Mouse (Mus musculus): ENCODE data around the gene Kcnh8.
A peak's percentile ranks its signal among the peaks of the same experiment; 100 is the strongest.

The Kcnh8 gene

DNA sequence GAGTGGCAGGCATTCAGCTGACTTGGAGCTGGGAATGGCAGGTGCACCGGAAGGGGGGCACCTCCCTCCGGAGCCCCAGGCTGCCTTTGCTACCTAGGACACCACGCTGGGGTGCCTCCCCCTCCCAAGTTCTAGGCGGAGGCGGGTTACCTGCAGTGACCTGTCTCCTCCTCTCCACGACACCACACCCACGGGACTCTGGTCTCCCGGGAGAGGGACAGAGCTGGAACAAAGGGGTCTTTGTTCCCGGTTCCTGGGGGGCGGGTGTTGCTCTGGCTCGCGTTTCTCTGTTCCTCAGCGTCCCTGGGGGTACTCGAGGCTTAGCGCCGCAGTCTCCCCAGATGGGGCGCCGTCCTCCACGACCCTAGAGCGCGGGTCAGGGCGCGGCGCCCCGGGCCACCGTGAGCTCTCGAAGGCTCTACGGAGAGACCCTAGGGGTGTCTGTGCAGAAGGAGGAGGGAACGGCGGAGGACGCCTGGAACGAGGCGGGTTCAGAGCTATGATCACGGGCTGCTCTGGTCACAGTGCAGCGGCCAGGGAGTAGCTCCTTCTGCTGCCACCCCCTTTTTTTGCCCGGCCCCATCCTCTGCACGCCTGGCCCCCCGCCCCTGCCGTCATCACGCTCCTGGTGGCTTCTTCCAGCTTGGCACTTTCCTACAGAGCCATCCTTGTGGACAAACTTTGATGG is at the start of gene Kcnh8:
Kcnh8 (plus strand) TSS at position 617 of the 688 bp plus-strand sequence.
- DNase-seq (ENCODE audit: low spot score in 2 of 2) = no peak

DNA sequence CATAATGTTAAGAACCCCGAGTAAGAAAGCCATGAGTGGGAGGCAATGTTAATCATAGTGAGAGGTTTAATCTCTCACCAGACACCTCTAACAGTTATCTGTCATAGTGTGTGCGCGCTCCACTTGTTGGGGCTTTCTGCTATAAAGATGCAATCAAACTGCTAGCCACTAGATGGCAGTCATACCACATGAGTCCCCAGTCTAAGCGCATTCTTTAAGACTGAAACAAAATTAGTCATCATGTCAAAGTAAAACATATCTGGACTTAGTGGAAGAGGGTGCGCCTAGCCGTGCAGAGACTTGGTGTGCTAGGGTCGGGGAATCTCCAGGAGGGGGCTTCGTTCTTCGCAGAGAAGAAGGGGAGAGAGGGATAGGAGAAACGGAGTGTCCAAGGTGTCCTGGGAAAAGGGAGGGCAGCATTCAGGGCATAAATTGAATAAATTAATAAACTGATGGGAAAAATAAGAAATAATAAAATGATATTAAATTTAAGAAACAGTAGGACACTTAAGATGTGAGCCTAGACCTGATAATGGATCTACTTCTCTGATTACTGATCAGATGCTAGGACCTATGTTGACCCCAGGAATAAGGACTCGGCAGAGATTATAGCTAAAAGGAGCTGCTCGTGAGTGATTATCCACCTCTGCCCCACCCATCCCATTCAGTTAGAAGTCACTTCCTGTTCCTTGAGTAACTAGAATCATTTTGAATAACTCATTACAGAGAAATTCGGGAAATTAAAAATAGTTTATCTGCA is 42.4 kb upstream of the Kcnh8 start:
- peak; percentile 8 to 34 for DNase-seq (ENCODE audit: low spot score in 2 of 2)

DNA sequence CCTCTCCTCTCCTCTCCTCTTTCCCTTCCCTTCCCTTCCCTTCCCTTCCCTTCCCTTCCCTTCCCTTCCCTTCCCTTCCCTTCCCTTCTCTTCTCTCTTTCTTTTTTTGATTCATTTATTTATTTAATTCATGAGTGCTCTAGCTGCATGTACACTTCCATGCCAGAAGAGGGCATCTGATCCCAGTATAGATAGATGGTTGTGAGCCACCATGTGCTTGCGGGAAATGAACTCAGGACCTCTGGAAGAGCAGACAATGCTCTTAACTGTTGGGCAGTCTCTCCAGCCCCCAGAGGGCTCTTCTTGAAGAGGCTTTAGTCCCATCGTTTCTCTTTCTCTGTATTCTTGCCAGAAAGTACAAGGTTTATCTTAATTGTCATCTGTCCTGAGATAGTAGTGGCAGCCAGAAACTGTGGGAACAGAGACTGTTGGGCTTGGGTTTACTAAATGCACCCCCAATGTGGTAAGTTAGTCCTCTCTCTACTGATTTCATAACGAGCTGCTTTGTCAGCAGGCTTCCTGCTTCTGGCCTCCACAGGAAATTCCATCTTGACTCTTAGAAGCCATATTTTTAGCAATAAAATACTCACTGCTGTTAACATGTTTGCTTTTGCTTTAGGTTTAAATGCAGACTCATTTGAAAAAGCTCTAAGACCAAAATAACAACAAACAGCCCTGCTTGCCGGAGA is 36.9 kb upstream of the Kcnh8 start:
- DNase-seq (ENCODE audit: low spot score in 2 of 2) = no peak

DNA sequence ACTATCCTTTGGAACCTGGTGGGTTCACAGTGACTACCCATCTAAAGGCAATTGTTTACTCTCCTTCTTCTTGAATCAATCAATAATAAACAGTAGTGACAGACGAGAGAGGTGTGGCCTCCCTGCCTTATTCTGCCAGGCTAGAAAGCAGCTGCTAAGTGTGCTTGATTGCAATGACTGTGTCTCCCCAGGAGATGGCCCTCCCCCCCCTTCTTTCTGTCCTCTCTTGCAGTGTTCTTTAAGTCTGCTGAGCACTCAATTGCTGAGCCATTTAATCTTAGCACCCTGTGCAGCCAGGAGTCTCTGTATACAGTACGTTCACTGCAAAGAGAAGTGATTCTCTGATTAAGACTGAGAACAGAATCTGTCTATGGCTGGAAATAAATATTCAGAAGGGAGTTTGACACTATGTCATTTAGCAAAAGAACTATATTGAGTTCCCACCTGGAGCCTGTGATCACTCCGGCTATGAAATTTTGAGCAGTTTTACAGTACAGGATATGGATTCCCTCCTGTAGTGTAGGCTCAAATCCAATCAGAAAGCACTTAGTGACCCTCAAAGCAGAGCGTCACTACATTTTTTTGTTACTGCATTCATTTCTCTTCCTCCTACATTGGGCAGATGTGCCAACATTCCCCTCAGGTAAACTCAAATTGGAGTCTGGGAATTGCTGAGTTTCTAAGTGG is 32.8 kb upstream of the Kcnh8 start:
- DNase-seq (ENCODE audit: low spot score in 2 of 2) = no peak

DNA sequence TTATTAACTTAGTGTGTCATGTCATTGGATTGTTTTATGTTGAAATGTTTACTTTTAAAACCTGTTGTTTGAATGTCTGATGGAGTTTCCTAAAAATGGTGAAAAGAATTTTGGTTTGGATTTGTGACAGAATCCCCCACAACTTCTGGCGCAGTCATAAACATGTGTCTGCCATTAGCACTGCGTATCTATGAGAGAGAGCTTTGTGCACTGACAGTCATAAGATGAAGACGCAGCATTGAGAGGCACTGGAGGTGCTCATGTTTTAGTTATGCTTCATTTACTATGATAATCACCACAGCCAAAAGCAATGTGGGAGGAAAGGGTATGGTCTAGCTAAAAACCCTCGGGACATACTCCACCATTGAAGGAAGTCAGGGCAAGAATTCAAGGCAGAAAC is 30.3 kb upstream of the Kcnh8 start:
- no peak for DNase-seq (ENCODE audit: low spot score in 2 of 2)

DNA sequence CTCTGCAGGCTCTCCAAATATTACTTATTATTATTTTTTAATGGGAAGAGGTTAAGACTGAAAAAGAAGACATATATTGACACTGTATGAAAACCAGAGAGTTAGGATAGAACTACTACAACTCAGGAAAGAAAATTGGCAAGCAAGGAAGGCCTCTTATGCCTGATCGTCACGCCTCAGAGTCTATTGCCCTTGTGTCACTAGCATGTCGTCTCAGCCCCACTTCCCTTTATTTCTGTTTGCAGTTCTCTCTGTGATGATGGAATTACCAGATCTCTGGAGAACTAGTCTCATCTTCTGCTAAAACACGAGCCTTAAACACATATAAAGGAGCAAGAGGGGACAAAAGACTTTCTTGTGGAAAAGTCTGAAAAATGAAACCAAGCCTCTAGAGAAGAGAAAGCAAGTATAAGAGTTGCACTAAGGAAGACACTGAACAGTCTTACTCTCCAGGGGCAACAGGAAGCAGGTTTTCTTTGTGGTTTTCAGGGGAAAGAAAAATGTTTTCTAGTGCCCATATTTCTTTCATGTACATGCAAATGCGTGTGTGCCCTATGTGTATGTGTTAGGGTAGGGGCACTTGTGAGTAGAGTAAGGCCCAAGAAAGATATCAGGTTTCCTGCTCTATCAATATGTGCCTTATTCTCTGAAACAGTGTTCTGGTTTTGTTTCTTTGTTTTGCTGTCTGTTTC is 10.9 kb upstream of the Kcnh8 start:
- no peak for DNase-seq (ENCODE audit: low spot score in 2 of 2)

DNA sequence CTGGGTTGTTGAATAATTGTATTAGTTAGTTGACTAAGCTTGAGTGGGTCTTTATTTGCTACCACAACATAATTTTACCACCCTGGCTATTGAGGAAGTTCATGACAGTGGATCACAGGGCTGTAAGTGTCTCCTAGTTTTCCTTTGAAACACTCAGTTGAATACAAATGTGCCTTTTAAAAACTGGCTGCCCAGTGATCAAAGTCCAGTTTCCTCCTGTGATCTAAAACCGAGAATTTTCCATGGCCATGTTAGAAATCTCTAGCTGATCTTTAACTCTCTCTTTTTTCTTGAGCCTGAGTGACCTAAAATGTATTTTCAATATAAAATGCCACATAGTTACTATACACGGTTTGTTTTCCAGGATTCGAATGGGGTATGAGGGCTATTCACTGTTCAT is 3.4 kb upstream of the Kcnh8 start:
- DNase-seq (ENCODE audit: low spot score in 2 of 2) = no peak

DNA sequence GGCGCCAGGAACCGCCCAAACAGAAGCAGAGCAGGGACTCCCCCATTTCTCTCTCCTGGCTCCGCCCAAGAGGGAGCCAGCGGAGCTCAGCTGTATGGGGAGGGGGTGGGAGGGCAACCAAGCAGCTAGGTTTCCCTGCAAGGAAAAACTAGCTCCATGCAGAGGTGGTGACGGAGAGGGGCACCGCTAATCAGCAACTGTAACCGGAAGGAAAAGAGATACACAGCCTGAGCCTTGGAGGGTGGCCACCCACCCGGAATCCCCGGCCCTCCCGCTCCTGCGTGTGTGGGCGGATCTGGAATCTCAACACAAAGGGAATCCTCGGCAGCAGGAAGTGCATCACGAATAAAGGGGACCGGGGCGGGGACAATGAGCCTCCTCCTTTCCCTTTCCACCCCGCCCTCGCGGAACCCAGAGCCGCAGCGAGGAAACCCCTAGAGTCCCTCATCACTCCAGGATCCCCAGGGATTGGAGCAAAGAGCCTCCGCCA is 1.6 kb upstream of the Kcnh8 start:
- peak; percentile 2 for DNase-seq (ENCODE audit: low spot score in 2 of 2)

DNA sequence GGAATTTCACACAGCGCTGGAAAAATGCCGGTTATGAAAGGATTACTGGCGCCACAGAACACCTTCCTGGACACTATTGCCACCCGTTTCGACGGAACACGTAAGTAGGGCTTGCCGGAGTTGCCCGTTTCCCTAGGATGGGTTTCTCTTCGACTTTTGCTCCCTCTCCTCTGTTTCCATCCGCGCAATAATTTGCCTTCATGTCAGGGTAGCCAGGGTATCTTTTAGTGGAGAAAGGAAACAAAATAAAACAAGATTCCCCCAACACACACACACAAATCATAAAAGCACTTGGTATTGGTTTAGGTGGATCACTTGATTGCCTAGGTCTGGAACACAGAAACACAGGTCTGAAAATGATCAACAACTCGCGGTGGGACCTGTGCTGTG is 267 bp downstream of the Kcnh8 start:
- DNase-seq (ENCODE audit: low spot score in 2 of 2) = no peak

DNA sequence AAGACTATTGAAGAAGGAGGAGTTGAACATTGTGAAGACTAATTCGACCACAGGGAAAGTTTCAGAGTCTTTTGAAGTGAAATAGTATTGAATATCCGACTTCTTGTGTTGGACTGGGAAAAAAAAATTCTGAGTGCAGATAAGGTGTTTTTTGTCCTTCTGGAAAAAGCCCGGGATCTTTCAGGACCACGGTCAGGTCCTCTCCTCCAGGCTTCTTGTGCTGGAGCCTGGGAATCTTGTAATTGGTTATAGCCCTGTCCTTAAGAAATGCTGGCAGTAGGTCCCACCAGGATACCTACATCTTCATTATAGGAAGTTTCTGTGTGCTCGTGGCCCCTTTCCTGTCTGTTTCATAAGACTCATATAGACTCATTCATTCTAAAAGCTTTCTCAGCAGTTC is 902 bp downstream of the Kcnh8 start:
- no peak for DNase-seq (ENCODE audit: low spot score in 2 of 2)

DNA sequence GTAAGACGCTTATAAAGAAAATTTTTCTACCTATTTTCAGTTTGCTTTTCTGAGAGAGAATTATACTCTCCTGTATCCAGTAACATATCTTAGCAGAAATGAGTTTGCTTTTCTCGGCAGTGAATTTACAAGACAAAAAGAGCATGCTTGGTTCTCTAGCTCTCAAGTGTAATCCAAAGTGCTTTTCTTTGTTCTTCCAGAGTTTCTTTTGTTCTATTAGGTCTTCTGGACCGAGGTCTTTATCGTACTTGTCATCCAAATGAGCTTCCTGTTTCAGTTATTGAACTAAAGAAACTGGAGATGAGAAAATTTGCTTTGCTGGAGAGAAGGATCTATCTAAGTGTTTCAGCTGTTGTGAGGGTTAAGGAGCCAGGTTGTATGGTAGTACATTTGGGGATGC is 8.9 kb downstream of the Kcnh8 start:
- DNase-seq (ENCODE audit: low spot score in 2 of 2) = no peak

DNA sequence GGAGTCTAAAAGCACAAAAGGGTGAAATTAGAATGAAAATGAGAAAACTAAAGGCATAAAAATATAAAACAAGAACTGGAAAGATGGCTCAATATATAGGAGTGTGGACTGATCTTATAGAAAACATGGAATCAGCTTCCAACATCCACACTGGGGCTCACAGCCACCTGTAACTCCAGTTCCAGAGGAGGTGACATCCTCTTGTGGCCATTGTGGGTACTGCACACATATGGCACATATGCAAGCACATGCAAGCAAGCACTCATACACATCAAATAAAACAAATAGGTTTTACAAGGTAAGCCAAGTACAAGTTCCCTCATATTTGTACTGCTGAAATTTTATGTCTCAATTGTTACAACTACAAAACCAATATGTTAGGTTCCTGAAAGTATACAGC is 46.7 kb downstream of the Kcnh8 start:
- no peak for DNase-seq (ENCODE audit: low spot score in 2 of 2)

DNA sequence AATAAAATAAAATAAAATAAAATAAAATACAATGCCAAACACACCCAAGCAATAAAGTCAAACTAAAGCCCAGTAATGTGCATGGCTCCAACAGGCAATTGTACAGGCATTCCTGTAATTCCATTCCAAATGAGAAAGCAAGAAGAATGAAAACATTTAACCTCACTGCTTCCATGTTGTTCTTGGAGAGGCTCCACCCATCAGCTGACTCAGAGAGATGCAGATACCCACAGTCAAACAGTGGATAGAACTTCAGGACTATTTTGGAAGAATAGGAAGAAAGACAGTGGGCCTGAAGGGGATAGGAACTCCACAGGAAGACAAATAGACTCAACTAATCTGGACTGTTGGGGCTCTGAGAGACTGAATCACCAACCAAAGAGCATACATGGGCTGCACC is 89.5 kb downstream of the Kcnh8 start:
- DNase-seq (ENCODE audit: low spot score in 2 of 2) = no peak

DNA sequence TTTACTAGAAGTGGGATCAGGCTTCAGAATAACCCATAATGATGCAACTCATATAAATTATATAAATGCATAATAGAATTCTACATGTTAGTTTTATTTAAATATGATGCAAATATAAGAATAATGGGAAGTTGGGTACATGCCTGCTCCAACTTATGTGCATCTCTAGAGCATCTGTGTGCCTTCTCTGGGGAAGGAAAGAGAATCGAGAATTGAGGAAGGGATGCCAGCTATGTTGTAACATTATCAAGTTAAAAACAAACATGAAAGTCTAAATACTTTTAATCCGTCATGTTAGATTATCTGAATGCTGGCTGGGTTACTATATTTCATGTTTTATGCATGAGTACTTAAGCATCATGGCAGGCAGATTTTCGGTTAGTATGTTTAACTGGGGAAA is 99.4 kb downstream of the Kcnh8 start:
- DNase-seq (ENCODE audit: low spot score in 2 of 2) = no peak

DNA sequence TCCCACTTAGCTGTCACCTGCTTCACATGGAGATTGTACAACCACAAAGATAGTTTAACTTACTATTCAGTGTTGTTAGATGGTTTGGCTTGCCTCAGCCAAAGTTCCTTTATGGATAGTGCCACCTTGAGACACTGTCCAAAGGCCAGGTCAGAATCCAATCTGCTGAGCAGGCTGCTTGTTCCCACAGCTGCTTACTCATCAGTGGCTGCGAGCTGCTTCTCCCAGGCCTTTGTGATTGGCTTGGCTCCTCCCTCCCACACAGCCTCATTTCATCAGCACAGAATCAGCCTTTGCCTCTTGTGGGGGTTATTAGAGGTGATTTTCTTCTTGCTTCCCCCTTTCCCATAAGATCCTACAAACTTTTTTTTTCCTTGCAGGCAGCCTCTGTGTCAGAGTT is 109.8 kb downstream of the Kcnh8 start:
- DNase-seq (ENCODE audit: low spot score in 2 of 2) = no peak

DNA sequence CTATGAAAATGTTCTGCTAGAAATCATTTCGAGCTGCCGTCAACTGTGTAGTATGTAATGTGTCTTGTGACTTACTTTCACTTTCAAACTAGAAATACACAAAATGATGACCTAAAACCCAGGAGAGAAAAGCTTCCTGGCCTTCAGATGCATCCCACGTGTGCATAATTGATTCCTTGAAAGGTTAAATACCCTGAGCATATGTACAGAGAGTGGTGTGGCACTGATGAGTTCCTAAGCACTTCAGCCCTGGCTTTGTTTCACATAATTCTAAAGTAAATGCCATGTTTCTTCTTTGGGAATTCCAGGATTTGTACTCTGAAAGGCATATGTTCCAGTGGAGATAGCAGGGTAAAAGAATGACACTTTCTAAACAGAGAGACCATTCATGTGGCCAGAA is 119.7 kb downstream of the Kcnh8 start:
- no peak for DNase-seq (ENCODE audit: low spot score in 2 of 2)

DNA sequence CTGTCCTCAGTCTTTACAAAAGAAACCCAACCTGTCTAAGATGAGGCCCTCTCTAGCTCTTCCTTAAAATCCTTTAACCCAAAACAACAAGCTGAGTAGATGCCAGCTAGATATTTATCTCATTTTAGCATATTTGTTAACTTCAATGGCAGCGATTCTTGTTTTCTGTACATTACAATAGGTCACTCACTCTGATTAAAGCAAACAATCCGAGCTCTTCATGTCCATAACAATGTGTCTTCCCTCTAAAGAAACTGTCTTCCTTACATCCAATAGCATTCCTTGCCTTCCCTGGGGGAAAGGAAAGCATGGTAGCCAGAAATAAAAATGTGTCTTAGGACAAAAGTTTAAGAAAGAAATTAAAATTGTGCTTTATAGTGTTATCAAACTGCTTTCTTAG is 126.3 kb downstream of the Kcnh8 start:
- DNase-seq (ENCODE audit: low spot score in 2 of 2) = no peak

DNA sequence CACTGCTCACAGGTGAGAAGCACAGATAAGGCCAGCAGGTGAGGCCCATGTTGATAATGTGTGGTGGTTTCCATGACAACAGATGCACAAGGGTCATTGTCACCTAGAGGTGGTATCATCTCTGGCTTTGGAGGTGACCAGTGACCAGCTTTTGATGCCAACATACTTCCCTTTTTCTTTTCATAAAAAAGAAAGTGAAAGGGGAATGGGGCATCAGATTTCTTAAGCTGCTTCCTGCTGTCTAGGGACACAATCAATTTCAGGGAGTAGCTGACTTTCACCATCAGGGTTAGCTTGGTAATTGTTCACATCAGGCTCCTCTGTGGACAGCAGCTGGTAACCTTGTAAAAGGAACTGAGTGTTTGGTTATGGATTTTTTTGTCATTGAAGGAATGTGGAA is 135.9 kb downstream of the Kcnh8 start:
- no peak for DNase-seq (ENCODE audit: low spot score in 2 of 2)

DNA sequence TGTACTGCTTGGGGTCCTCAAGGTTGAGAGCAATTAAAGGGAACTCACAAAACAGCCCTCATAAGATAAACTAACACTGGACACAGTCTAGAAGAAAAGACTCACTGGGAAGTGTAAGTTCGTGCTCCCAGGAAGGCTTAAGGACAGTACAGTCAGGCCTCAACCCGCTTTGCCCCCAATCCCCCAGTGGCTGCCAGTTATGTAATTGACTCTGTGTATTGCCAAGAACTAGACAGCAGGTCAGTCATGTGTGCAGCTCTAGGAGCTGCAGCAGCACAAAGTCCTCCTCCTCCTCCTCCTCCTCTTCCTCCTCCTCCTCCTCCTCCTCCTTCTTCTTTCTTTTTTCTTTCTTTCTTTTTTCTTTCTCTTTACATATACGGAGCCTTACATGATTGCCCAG is 185.6 kb downstream of the Kcnh8 start:
- no peak for DNase-seq (ENCODE audit: low spot score in 2 of 2)

DNA sequence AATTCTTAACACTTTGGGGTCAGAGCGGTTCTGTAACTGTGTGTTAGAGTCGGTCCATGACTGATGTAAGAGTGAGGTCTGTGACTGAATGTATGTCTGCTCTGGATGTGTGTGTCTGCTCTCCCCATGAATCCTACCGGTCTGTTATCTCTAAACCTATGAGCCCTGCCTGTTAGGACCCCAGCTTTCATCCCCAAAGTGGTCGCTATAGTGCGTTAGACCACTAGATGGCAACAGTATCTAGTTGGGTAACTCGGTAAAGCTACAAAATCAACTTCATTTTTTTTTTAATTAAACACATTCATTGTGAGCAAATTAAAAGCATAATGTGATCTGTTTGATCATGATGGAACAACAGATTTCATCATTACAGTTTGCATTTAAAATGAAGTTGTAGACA is 202.0 kb downstream of the Kcnh8 start:
- DNase-seq (ENCODE audit: low spot score in 2 of 2) = no peak

DNA sequence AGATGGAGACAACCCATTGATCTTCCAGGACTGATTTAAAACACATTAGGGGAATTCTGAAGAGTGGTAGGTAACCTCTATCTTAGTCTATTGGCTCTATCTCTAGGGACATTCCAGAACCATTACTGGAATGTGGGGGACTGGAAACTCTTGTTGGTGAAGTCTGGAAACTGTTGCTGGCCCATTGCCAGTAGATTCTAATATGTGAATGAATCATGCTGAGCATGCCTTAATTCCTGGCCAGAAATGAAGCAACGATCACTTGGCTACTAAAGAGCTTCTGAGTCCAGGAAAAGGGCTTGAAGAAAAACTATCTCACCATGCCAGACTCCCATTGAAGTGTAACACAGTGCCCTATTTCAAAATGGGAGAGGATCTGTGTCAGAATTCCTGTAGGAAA is 208.3 kb downstream of the Kcnh8 start:
- DNase-seq (ENCODE audit: low spot score in 2 of 2) = no peak

DNA sequence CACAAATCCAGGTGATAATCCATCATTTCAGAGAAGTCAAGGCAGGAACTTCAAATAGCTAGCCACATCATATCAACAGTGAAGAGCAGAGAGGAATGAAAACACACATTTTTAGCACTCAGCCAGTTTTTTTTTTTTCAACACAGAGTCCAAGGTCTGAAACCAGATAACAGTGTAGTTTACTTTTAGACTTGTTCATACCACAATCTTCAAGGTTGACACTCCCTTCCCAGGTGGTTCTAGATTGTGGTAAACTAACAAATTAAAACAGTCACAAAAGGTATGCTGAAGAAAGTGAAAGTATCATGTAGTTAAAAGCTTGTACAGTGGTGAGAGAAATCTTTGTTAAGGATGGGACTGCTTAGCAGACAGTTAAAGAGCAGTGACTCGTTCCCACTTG is 216.5 kb downstream of the Kcnh8 start:
- DNase-seq (ENCODE audit: low spot score in 2 of 2) = no peak

All from spleen, postnatal 36 days (tissue).